Mouse (Mus musculus) lung, adult 2 months (tissue): ENCODE data around the gene Fbxw11. TPM values are rescaled to one million over a fixed set of nuclear protein-coding genes. Genes with fewer than 3 reads are reported as not detected.
"Not testable (repeated sequence)": the region's sequence is repeated elsewhere in the genome, so short reads cannot be mapped to it uniquely, and the experiment has no call there.

Source experiments
- DNase-seq: peaks from one replicate; pipeline ENCODE4 v3.0.0; 2022
- H3K4me1 ChIP-seq: fragments of 200-500 bp; 2 replicates; pipeline ENCODE4 v1.6.1; 2011; ENCODE audit warnings: low read length; ENCODE audit not compliant: control insufficient read depth, insufficient read depth
- H3K4me3 ChIP-seq: fragments of 200-500 bp; replicated peaks from 2 replicates; pipeline ENCODE3; 2011; ENCODE audit warnings: low read depth, mild to moderate bottlenecking, control low read depth, low read length; ENCODE audit errors: extremely low read depth
- CTCF ChIP-seq: fragments of 200-500 bp; IDR thresholded peaks from 2 replicates; pipeline ENCODE4 v1.5.1; 2011; ENCODE audit warnings: mild to moderate bottlenecking, low read length, control low read depth; ENCODE audit not compliant: insufficient read depth
- POLR2A ChIP-seq: fragments of 200-500 bp; IDR thresholded peaks from 2 replicates; pipeline ENCODE4 v1.6.1; 2011; ENCODE audit warnings: low read depth, mild to moderate bottlenecking, control low read depth, low read length, borderline replicate concordance; ENCODE audit errors: extremely low read depth
- WGBS: fragments of 180-500 bp; shearing (Covaris S2); methylation state at CpG from one replicate; pipeline ENCODE4 v1.1.7; 2018; 5-methylcytosine and 5-hydroxymethylcytosine counted together
- polyA plus RNA-seq: library from polyadenylated mRNA; depleted of rRNA; stranded (reverse); fragments of >200 nt; gene quantifications from 2 replicates; pipeline ENCODE4 v1.2.3, GENCODE M21; 2012

The Fbxw11 gene
- polyA plus RNA-seq, 1 experiment = 49.2 TPM

- H3K4me1 ChIP-seq = peaks cover 29% of the 10 kb centered on the region
- no peak for TF ChIP-seq CTCF
- no peak for TF ChIP-seq POLR2A
- no peak overlapping the region for H3K4me3 ChIP-seq
- WGBS = 65% methylated on average over 5 of the region's 5 CpGs
- no peak for DNase-seq
These were observed 40.0 kb downstream of the Fbxw11 start for GRCm38 (mm10) chr11:32682335-32683102.

DNA sequence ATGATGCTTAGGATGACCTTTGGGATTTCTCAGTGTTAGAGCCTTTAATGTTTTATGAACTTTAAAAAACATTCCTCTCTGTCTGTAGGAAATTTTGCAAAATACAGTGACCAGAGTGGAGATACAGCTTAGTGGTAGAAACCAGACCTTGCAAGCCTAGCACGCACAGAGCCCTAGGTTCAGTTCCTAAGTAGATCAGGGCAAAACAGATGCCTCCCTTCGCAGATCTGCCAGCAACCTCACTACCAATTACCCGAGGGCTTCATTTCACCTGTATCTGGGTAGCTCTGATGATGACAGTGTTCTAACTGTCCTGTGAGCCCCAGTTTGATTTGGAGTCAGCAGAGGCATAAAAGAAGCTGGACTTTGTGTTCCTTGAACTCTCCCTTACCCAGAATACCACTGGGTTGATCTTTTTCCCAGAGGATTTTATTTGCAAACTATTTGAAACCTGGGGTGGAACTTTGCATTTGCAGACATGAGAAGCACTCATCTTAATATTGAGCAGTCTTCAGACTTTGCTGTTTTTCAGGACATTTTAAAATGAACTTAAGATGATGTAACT, 42.2 kb downstream of the Fbxw11 start:
- Histone ChIP-seq H3K4me3 (no peak overlapping the region), H3K4me1 (peaks cover 23% of the 10 kb centered on the region)
- 76% methylated on average over 3 of the region's 3 CpGs for WGBS
- no peak for TF ChIP-seq POLR2A
- TF ChIP-seq CTCF = no peak
- DNase-seq = no peak

- 67% methylated on average over 2 of the region's 2 CpGs for WGBS
- no peak for TF ChIP-seq CTCF
- no peak for TF ChIP-seq POLR2A
- no peak for DNase-seq
- Histone ChIP-seq H3K4me1 (peaks cover 14% of the 10 kb centered on the region), H3K4me3 (no peak overlapping the region)
These were observed 45.8 kb downstream of the Fbxw11 start for GRCm38 (mm10) chr11:32688245-32688855.

DNA sequence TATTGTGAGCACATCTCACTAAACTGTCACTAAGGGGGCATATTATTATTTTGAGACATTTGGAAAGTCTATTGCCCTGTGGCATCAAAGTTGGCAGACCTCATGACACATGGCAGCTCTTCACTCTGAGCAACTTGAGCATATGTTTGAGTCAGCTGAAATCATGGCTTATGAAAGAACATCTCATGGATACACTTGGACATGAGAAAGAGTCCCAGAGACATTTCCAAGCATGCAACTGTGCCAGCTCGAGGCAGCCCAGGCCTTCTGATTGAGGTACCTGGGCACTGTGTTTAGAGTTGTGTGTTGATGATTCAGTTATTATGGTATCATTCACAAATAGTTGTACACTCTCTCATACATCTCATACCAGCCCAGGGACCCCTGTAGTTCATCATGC, 47.0 kb downstream of the Fbxw11 start:
- no peak for DNase-seq
- TF ChIP-seq CTCF (no peak), POLR2A (no peak)
- WGBS = 67% methylated on average over 1 of the region's 1 CpGs
- Histone ChIP-seq H3K4me3 (no peak overlapping the region), H3K4me1 (peaks cover 9% of the 10 kb centered on the region)

DNA sequence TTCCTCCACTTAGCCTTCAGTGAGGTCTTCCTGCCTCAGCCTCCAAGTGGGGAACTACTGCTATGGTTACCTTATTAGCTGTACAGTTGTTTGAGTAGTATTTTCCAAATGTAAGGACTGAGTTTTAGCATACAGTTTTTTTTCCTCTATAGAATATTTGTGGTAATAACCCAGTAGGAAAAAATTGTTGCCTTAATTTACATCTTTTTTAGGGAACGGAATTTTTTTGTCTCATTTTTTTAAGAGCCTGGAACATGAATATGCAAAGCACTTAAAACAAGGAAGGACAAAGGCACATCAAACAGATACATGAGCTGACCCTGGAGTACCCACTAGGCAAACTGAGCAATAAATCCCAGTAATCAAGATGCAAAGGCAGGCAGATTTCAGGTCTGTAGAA, 50.3 kb downstream of the Fbxw11 start:
- Histone ChIP-seq H3K4me1 (peaks cover 7% of the 10 kb centered on the region), H3K4me3 (no peak overlapping the region)
- TF ChIP-seq POLR2A (no peak), CTCF (no peak)
- WGBS = 94% methylated on average over 1 of the region's 1 CpGs
- DNase-seq = no peak

GRCm38 (mm10) chr11:32693431-32694141, 51.1 kb downstream of the Fbxw11 start:
- no peak overlapping the region for H3K4me3 ChIP-seq
- no peak for DNase-seq
- TF ChIP-seq CTCF (0 out of 2 replicates have a peak, but pooled peaks have one; percentile 17), POLR2A (no peak)
- 35% methylated on average over 7 of the region's 7 CpGs for WGBS
- H3K4me1 ChIP-seq = peaks cover 10% of the 10 kb centered on the region

GRCm38 (mm10) chr11:32694322-32695003, 51.9 kb downstream of the Fbxw11 start:
- 58% methylated on average over 9 of the region's 9 CpGs for WGBS
- not testable (repeated sequence) for H3K4me1 ChIP-seq, H3K4me3 ChIP-seq

DNA sequence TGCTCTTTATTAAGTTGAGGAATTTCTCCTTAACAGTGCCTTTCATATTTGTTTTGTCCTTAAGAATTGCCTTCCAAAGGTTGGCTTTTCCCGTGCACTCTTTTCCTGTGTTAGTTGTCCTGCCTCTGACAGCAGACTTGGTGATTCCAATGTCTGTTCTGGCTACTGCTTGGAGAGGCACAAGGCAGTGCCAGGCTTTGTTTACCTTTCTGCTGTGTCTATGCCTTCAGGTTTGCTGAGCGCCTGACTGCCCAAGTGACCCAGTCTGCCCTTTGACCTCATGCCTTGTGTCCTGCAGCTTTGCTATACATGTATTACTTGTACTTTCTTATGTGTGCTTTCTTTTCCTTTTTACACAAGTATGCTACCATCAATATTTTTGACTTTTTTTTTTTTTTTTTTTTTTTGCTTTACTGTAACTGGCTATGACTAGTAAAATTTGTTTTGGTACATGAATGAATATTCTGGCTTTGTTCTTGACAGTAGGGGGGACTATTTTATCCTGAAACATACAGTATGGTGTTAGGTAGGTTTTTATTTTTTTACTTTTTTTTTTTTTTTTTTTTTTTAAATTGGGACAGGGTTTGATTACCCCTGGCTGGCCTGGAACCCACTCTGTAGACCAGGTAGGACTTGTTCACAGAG, 54.0 kb downstream of the Fbxw11 start:
- TF ChIP-seq POLR2A (no peak), CTCF (no peak)
- whole genome bisulfite sequencing = 40% methylated on average over 2 of the region's 2 CpGs
- DNase-seq = no peak
- Histone ChIP-seq H3K4me1 (peaks cover 18% of the 10 kb centered on the region), H3K4me3 (no peak overlapping the region)

More at GRCm38 (mm10) chr11:32694322-32695003, 51.9 kb downstream of the Fbxw11 start:
- DNase-seq = not testable (repeated sequence)
